Mouse (Mus musculus) bone marrow, adult 2 months (tissue): ENCODE results near the gene Foxn3.

Experiments used
- CTCF ChIP-seq: fragments of 200-500 bp; IDR thresholded peaks from 2 replicates; pipeline ENCODE4 v1.5.1; 2011; ENCODE audit warnings: low read length, control low read depth; ENCODE audit not compliant: control insufficient read depth, insufficient read depth
- POLR2A ChIP-seq: fragments of 200-500 bp; IDR thresholded peaks from 2 replicates; pipeline ENCODE4 v1.6.1; 2011; ENCODE audit warnings: low read depth, mild to moderate bottlenecking, control low read depth, low read length, borderline replicate concordance; ENCODE audit not compliant: control insufficient read depth

- TF ChIP-seq CTCF (no peak), POLR2A (no peak)
Measured at GRCm38 (mm10) chr12:99215521-99216255, 347.7 kb downstream of the Foxn3 start.
